Mouse (Mus musculus): Measurements from ENCODE around the gene Cacng6.
A peak's percentile ranks its signal among the peaks of the same experiment; 100 is the strongest.

Cacng6 gene

GRCm38 (mm10) chr7:3463306-3463705, 39.3 kb downstream of the Cacng6 start:
- DNase-seq (ENCODE audit: inconsistent ontology term) = no peak

DNA sequence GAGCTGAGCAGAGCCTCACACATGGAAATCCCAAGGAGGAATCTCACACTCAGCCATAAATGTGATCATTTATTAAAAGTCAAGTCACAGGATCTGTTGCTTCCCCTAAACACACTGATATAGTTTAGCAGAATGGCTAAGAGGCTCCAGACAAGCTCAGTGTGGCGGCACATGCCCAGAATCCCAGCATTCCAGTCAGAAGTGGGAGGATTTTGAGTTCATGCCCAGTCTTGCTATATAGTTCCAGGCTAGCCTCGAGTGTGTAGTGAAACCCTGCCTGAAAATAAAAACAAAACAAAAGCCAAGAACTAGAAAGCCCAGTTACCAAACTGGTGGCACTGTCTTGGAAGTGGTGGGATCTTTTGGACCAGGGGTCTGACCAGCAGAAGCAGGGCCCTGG, 44.6 kb downstream of the Cacng6 start:
- no peak for DNase-seq (ENCODE audit: inconsistent ontology term)

DNA sequence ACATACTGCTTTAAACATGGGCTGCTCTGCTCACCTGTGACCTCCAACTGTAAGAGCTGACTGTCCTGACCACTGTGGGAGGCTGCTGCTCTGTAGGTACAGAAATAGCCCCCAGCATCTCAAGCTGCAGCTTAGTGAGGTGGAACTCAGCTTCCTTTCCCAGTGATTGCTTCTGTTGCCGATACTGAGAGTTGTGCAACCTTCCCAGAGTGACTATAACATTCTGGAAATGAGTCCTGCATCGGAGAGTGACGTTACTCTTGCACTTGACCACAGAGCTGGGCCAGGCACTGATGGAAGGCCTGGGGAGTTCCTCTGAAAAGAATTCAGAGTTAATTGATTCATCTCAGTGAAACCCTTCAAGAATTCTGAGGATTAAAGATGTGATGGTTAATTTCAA, 48.8 kb downstream of the Cacng6 start:
- DNase-seq (ENCODE audit: inconsistent ontology term) = no peak

GRCm38 (mm10) chr7:3474291-3475080, 50.5 kb downstream of the Cacng6 start:
- DNase-seq (ENCODE audit: inconsistent ontology term) = peak; percentile 7

- DNase-seq (ENCODE audit: inconsistent ontology term) = no peak
These were observed 52.7 kb downstream of the Cacng6 start for GRCm38 (mm10) chr7:3476728-3477127.

GRCm38 (mm10) chr7:3481948-3482608, 58.1 kb downstream of the Cacng6 start:
- no peak for DNase-seq (ENCODE audit: inconsistent ontology term)

Data from Muller cell, postnatal 12 days (primary cell).